Mouse (Mus musculus) heart, embryonic 10.5 days (tissue): Measurements from ENCODE around the gene Cd5. TPM values are rescaled to one million over a fixed set of nuclear protein-coding genes. Genes with fewer than 3 reads are reported as not detected.

ENCODE experiments used
- DNase-seq: peaks from one replicate; pipeline ENCODE4 v3.0.0-alpha.2; 2017; ENCODE audit warnings: low spot score
- H3K27ac ChIP-seq: fragments of 300-500 bp; sonication (generic); 2 replicates; pipeline ENCODE4 v1.5.1; 2016; ENCODE audit warnings: mild to moderate bottlenecking
- H3K27me3 ChIP-seq: fragments of 300-500 bp; sonication (generic); 2 replicates; pipeline ENCODE4 v1.6.1; 2016; ENCODE audit warnings: mild to moderate bottlenecking; ENCODE audit not compliant: poor library complexity, insufficient read depth, severe bottlenecking
- H3K36me3 ChIP-seq: fragments of 300-500 bp; sonication (generic); 2 replicates; pipeline ENCODE4 v1.6.1; 2016; ENCODE audit warnings: mild to moderate bottlenecking, moderate library complexity
- H3K4me1 ChIP-seq: fragments of 300-500 bp; sonication (generic); 2 replicates; pipeline ENCODE4 v1.6.1; 2016; ENCODE audit warnings: mild to moderate bottlenecking
- H3K4me3 ChIP-seq: fragments of 300-500 bp; sonication (generic); 2 replicates; pipeline ENCODE4 v1.5.1; 2016; ENCODE audit warnings: mild to moderate bottlenecking, moderate library complexity
- H3K9me3 ChIP-seq: fragments of 300-500 bp; sonication (generic); 2 replicates; pipeline ENCODE4 v1.6.1; 2016; ENCODE audit warnings: mild to moderate bottlenecking, moderate library complexity
- WGBS: fragments of 180-500 bp; shearing (Covaris S2); methylation state at CpG from one replicate; pipeline ENCODE4 v1.1.7; 2016; 5-methylcytosine and 5-hydroxymethylcytosine counted together
- polyA plus RNA-seq: library from polyadenylated mRNA; unstranded; fragments of >200 nt; fragmentation: Nextera tagmentation; extraction: Ambion mirVana; gene quantifications from 2 replicates; pipeline ENCODE4 v1.2.1, GENCODE M21; 2016

The Cd5 gene
- polyA plus RNA-seq, 1 experiment from 2014 or later = 0.18 TPM

- no peaks in the 10 kb centered on the region for H3K27me3 ChIP-seq
- no peak overlapping the region for H3K4me3 ChIP-seq
- H3K9me3 ChIP-seq = no peaks in the 10 kb centered on the region
- H3K27ac ChIP-seq = no peak overlapping the region
- no peaks in the 10 kb centered on the region for H3K36me3 ChIP-seq
- 78% methylated on average over 6 of the region's 6 CpGs for WGBS
- no peak for DNase-seq
- H3K4me1 ChIP-seq = no peaks in the 10 kb centered on the region
These were observed 13.3 kb upstream of the Cd5 start for GRCm38 (mm10) chr19:10752106-10752505.

GRCm38 (mm10) chr19:10751607-10752006 is 12.8 kb upstream of the Cd5 start:
- DNase-seq = no peak
- 86% methylated on average over 1 of the region's 1 CpGs for WGBS
- no peaks in the 10 kb centered on the region for H3K9me3 ChIP-seq

GRCm38 (mm10) chr19:10750161-10750560 is 11.4 kb upstream of the Cd5 start:
- no peaks in the 10 kb centered on the region for H3K4me1 ChIP-seq
- 71% methylated on average over 6 of the region's 6 CpGs for WGBS
- no peak for DNase-seq
- H3K27me3 ChIP-seq = no peaks in the 10 kb centered on the region
- H3K4me3 ChIP-seq = no peak overlapping the region
- H3K36me3 ChIP-seq = no peaks in the 10 kb centered on the region
- H3K27ac ChIP-seq = no peak overlapping the region
- H3K9me3 ChIP-seq = no peaks in the 10 kb centered on the region

More at GRCm38 (mm10) chr19:10751607-10752006, 12.8 kb upstream of the Cd5 start:
- Histone ChIP-seq H3K27me3 (no peaks in the 10 kb centered on the region), H3K36me3 (no peaks in the 10 kb centered on the region), H3K27ac (no peak overlapping the region), H3K4me3 (no peak overlapping the region), H3K4me1 (no peaks in the 10 kb centered on the region)

GRCm38 (mm10) chr19:10749295-10749694 is 10.5 kb upstream of the Cd5 start:
- Histone ChIP-seq H3K4me1 (no peaks in the 10 kb centered on the region), H3K9me3 (no peaks in the 10 kb centered on the region), H3K27me3 (no peaks in the 10 kb centered on the region), H3K27ac (no peak overlapping the region), H3K36me3 (no peaks in the 10 kb centered on the region), H3K4me3 (no peak overlapping the region)
- WGBS = 81% methylated on average over 6 of the region's 6 CpGs
- DNase-seq = peak; percentile 60

GRCm38 (mm10) chr19:10748401-10749102 is 9.8 kb upstream of the Cd5 start:
- H3K27me3 ChIP-seq = no peaks in the 10 kb centered on the region
- H3K36me3 ChIP-seq = no peaks in the 10 kb centered on the region
- H3K4me1 ChIP-seq = no peaks in the 10 kb centered on the region
- H3K4me3 ChIP-seq = no peak overlapping the region
- DNase-seq = peak; percentile 73
- WGBS = 59% methylated on average over 11 of the region's 11 CpGs
- no peaks in the 10 kb centered on the region for H3K9me3 ChIP-seq
- no peak overlapping the region for H3K27ac ChIP-seq

- no peak overlapping the region for H3K27ac ChIP-seq
- H3K4me3 ChIP-seq = no peak overlapping the region
- no peaks in the 10 kb centered on the region for H3K36me3 ChIP-seq
- no peaks in the 10 kb centered on the region for H3K9me3 ChIP-seq
- WGBS = 83% methylated on average over 6 of the region's 6 CpGs
- H3K4me1 ChIP-seq = no peaks in the 10 kb centered on the region
- peak; percentile 65 for DNase-seq
- H3K27me3 ChIP-seq = no peaks in the 10 kb centered on the region
These were observed 8.9 kb upstream of the Cd5 start for GRCm38 (mm10) chr19:10747718-10748117.

- no peaks in the 10 kb centered on the region for H3K36me3 ChIP-seq
- H3K9me3 ChIP-seq = no peaks in the 10 kb centered on the region
- H3K4me3 ChIP-seq = no peak overlapping the region
- H3K27me3 ChIP-seq = no peaks in the 10 kb centered on the region
- H3K4me1 ChIP-seq = no peaks in the 10 kb centered on the region
- no peak for DNase-seq
- WGBS = 76% methylated on average over 7 of the region's 7 CpGs
- no peak overlapping the region for H3K27ac ChIP-seq
These were observed 8.4 kb upstream of the Cd5 start for GRCm38 (mm10) chr19:10747182-10747581.

- Histone ChIP-seq H3K4me3 (no peak overlapping the region), H3K27me3 (0 out of 2 replicates have a peak, but pooled peaks cover 5% of the 10 kb centered on the region), H3K9me3 (no peaks in the 10 kb centered on the region), H3K4me1 (peaks cover 14% of the 10 kb centered on the region), H3K36me3 (no peaks in the 10 kb centered on the region), H3K27ac (no peak overlapping the region)
- WGBS = 56% methylated on average over 3 of the region's 3 CpGs
- DNase-seq = peak; percentile 69
These were observed 3.8 kb upstream of the Cd5 start for GRCm38 (mm10) chr19:10742565-10742964.

GRCm38 (mm10) chr19:10742145-10742544 is 3.3 kb upstream of the Cd5 start:
- H3K4me3 ChIP-seq = no peak overlapping the region
- 78% methylated on average over 6 of the region's 6 CpGs for WGBS
- DNase-seq = no peak
- 0 out of 2 replicates have a peak, but pooled peaks cover 5% of the 10 kb centered on the region for H3K27me3 ChIP-seq
- H3K9me3 ChIP-seq = no peaks in the 10 kb centered on the region
- no peaks in the 10 kb centered on the region for H3K36me3 ChIP-seq
- H3K27ac ChIP-seq = no peak overlapping the region
- peaks cover 14% of the 10 kb centered on the region for H3K4me1 ChIP-seq

GRCm38 (mm10) chr19:10740641-10741440 is 2.0 kb upstream of the Cd5 start:
- Histone ChIP-seq H3K4me3 (no peak overlapping the region; the same call in 1 of the 2 replicates), H3K4me1 (peaks cover 14% of the 10 kb centered on the region), H3K36me3 (no peaks in the 10 kb centered on the region), H3K27ac (peak overlapping the region; percentile 49; the same call in 1 of the 2 replicates), H3K27me3 (0 out of 2 replicates have a peak, but pooled peaks cover 5% of the 10 kb centered on the region), H3K9me3 (no peaks in the 10 kb centered on the region)
- no peak for DNase-seq
- 28% methylated on average over 11 of the region's 11 CpGs for WGBS

- Histone ChIP-seq H3K4me3 (no peak overlapping the region), H3K27me3 (0 out of 2 replicates have a peak, but pooled peaks cover 5% of the 10 kb centered on the region), H3K36me3 (no peaks in the 10 kb centered on the region), H3K4me1 (peaks cover 14% of the 10 kb centered on the region), H3K27ac (no peak overlapping the region), H3K9me3 (no peaks in the 10 kb centered on the region)
- 86% methylated on average over 4 of the region's 4 CpGs for WGBS
- DNase-seq = no peak
These were observed 1.1 kb upstream of the Cd5 start for GRCm38 (mm10) chr19:10739916-10740315.

GRCm38 (mm10) chr19:10738038-10738437 is 764 bp downstream of the Cd5 start:
- H3K36me3 ChIP-seq = no peaks in the 10 kb centered on the region
- H3K4me1 ChIP-seq = peaks cover 14% of the 10 kb centered on the region
- H3K27ac ChIP-seq = no peak overlapping the region
- H3K9me3 ChIP-seq = no peaks in the 10 kb centered on the region
- WGBS = 84% methylated on average over 6 of the region's 6 CpGs
- H3K27me3 ChIP-seq = 0 out of 2 replicates have a peak, but pooled peaks cover 5% of the 10 kb centered on the region
- peak; percentile 71 for DNase-seq
- no peak overlapping the region for H3K4me3 ChIP-seq

GRCm38 (mm10) chr19:10735861-10736260 is 2.9 kb downstream of the Cd5 start:
- no peak overlapping the region for H3K27ac ChIP-seq
- H3K9me3 ChIP-seq = no peaks in the 10 kb centered on the region
- WGBS = 90% methylated on average over 7 of the region's 7 CpGs
- DNase-seq = no peak
- no peak overlapping the region for H3K4me3 ChIP-seq
- peaks cover 5% of the 10 kb centered on the region for H3K4me1 ChIP-seq
- 0 out of 2 replicates have a peak, but pooled peaks cover 5% of the 10 kb centered on the region for H3K27me3 ChIP-seq
- H3K36me3 ChIP-seq = no peaks in the 10 kb centered on the region
